Mouse (Mus musculus): Measurements from ENCODE around the gene Zmiz1.

Gene Zmiz1

GRCm38 (mm10) chr14:25489336-25490078, 30.5 kb downstream of the Zmiz1 start:
- no peak for DNase-seq (ENCODE audit: low spot score in 2 of 2)

- DNase-seq (ENCODE audit: low spot score in 2 of 2), result no peak
Observed at GRCm38 (mm10) chr14:25491961-25492360, 33.0 kb downstream of the Zmiz1 start.

- DNase-seq (ENCODE audit: low spot score in 2 of 2), result no peak
Observed at GRCm38 (mm10) chr14:25492567-25493279, 33.7 kb downstream of the Zmiz1 start.

- DNase-seq (ENCODE audit: low spot score in 2 of 2), result no peak
Observed at GRCm38 (mm10) chr14:25493301-25494241, 34.6 kb downstream of the Zmiz1 start.

- DNase-seq (ENCODE audit: low spot score in 2 of 2), result no peak
Observed at GRCm38 (mm10) chr14:25494778-25495177, 35.8 kb downstream of the Zmiz1 start.

GRCm38 (mm10) chr14:25496116-25496515, 37.1 kb downstream of the Zmiz1 start:
- no peak for DNase-seq (ENCODE audit: low spot score in 2 of 2)

- no peak for DNase-seq (ENCODE audit: low spot score in 2 of 2)
Observed at GRCm38 (mm10) chr14:25496989-25497388, 38.0 kb downstream of the Zmiz1 start.

- DNase-seq (ENCODE audit: low spot score in 2 of 2), result no peak
Observed at GRCm38 (mm10) chr14:25497596-25497995, 38.6 kb downstream of the Zmiz1 start.

GRCm38 (mm10) chr14:25498367-25498766, 39.4 kb downstream of the Zmiz1 start:
- no peak for DNase-seq (ENCODE audit: low spot score in 2 of 2)

- no peak for DNase-seq (ENCODE audit: low spot score in 2 of 2)
Observed at GRCm38 (mm10) chr14:25499526-25499925, 40.5 kb downstream of the Zmiz1 start.

GRCm38 (mm10) chr14:25500511-25501120, 41.6 kb downstream of the Zmiz1 start:
- DNase-seq (ENCODE audit: low spot score in 2 of 2), result no peak

- no peak for DNase-seq (ENCODE audit: low spot score in 2 of 2)
Observed at GRCm38 (mm10) chr14:25501481-25501880, 42.5 kb downstream of the Zmiz1 start.

- DNase-seq (ENCODE audit: low spot score in 2 of 2), result no peak
Observed at GRCm38 (mm10) chr14:25502355-25502754, 43.4 kb downstream of the Zmiz1 start.

- DNase-seq (ENCODE audit: low spot score in 2 of 2), result no peak
Observed at GRCm38 (mm10) chr14:25504241-25504640, 45.3 kb downstream of the Zmiz1 start.

- DNase-seq (ENCODE audit: low spot score in 2 of 2), result no peak
Observed at GRCm38 (mm10) chr14:25505201-25505671, 46.3 kb downstream of the Zmiz1 start.

GRCm38 (mm10) chr14:25508111-25508756, 49.2 kb downstream of the Zmiz1 start:
- no peak for DNase-seq (ENCODE audit: low spot score in 2 of 2)

- no peak for DNase-seq (ENCODE audit: low spot score in 2 of 2)
Observed at GRCm38 (mm10) chr14:25508757-25509139, 49.8 kb downstream of the Zmiz1 start.

GRCm38 (mm10) chr14:25509450-25510129, 50.6 kb downstream of the Zmiz1 start:
- DNase-seq (ENCODE audit: low spot score in 2 of 2), result no peak

GRCm38 (mm10) chr14:25510362-25510761, 51.4 kb downstream of the Zmiz1 start:
- DNase-seq (ENCODE audit: low spot score in 2 of 2), result no peak

GRCm38 (mm10) chr14:25510987-25511386, 52.0 kb downstream of the Zmiz1 start:
- no peak for DNase-seq (ENCODE audit: low spot score in 2 of 2)
